Mouse (Mus musculus): ENCODE results near the gene Igfn1. TPM values are rescaled to one million over a fixed set of nuclear protein-coding genes. Genes with fewer than 3 reads are reported as not detected.

The Igfn1 gene
- polyA plus RNA-seq (2012; rRNA removed), result 0.41 TPM in 1 of 2 replicates, not detected in the other

- H3K4me3 ChIP-seq (ENCODE audit: extremely low read depth, insufficient read depth, insufficient read length), result no peak within 1 kb of the TSS
- H3K36me3 ChIP-seq (ENCODE audit: control insufficient read depth, insufficient read depth, low read length), result no peaks in the 10 kb centered on the region
- 82% methylated on average over 3 of the region's 3 CpGs for WGBS
- no peak within 1 kb of the TSS for H3K27ac ChIP-seq (ENCODE audit: insufficient read depth, low read length)
- DNase-seq (ENCODE audit: low read depth in 1 of 2, low spot score in 2 of 2), result no peak
- H3K4me1 ChIP-seq (ENCODE audit: control insufficient read depth, insufficient read depth, insufficient read length), result peaks cover 2% of the 10 kb centered on the region; the same call in 1 of the 2 replicates
- TF ChIP-seq POLR2A (IDR thresholded peaks at IDR 0.05; ENCODE audit: low read depth, low read length), result no peak
- TF ChIP-seq CTCF (IDR thresholded peaks at IDR 0.05; ENCODE audit: extremely low read depth, insufficient read depth, insufficient read length, insufficient replicate concordance), result no peak
- H3K27me3 ChIP-seq (ENCODE audit: control insufficient read depth, insufficient read depth, low read length), result peaks cover 7% of the 10 kb centered on the region
Observed at GRCm38 (mm10) chr1:136006292-136006748, at the start of gene Igfn1. Gene Igfn1 (minus strand): TSS chr1:136006342.

GRCm38 (mm10) chr1:136055771-136056170 is 49.6 kb upstream of the Igfn1 start:
- no peaks in the 10 kb centered on the region for H3K36me3 ChIP-seq (ENCODE audit: control insufficient read depth, insufficient read depth, low read length)
- no peak overlapping the region for H3K27ac ChIP-seq (ENCODE audit: insufficient read depth, low read length)
- peaks cover 4% of the 10 kb centered on the region for H3K27me3 ChIP-seq (ENCODE audit: control insufficient read depth, insufficient read depth, low read length)
- H3K4me3 ChIP-seq (ENCODE audit: extremely low read depth, insufficient read depth, insufficient read length), result no peak overlapping the region
- no peak for TF ChIP-seq CTCF (IDR thresholded peaks at IDR 0.05; ENCODE audit: extremely low read depth, insufficient read depth, insufficient read length, insufficient replicate concordance)
- TF ChIP-seq POLR2A (IDR thresholded peaks at IDR 0.05; ENCODE audit: low read depth, low read length), result no peak
- DNase-seq (ENCODE audit: low read depth in 1 of 2, low spot score in 2 of 2), result no peak
- WGBS, result 74% methylated on average over 3 of the region's 3 CpGs
- no peaks in the 10 kb centered on the region; the same call in 1 of the 2 replicates for H3K4me1 ChIP-seq (ENCODE audit: control insufficient read depth, insufficient read depth, insufficient read length)

GRCm38 (mm10) chr1:136052547-136052946 is 46.4 kb upstream of the Igfn1 start, which contains the start of gene Cacna1s:
Gene Cacna1s (plus strand): TSS chr1:136052750.
- WGBS, result 69% methylated on average over 11 of the region's 11 CpGs
- TF ChIP-seq CTCF (IDR thresholded peaks at IDR 0.05; ENCODE audit: extremely low read depth, insufficient read depth, insufficient read length, insufficient replicate concordance) (no peak), POLR2A (IDR thresholded peaks at IDR 0.05; ENCODE audit: low read depth, low read length) (no peak)
- peaks cover 4% of the 10 kb centered on the region for H3K27me3 ChIP-seq (ENCODE audit: control insufficient read depth, insufficient read depth, low read length)
- no peak within 1 kb of the TSS for H3K4me3 ChIP-seq (ENCODE audit: extremely low read depth, insufficient read depth, insufficient read length)
- H3K36me3 ChIP-seq (ENCODE audit: control insufficient read depth, insufficient read depth, low read length), result no peaks in the 10 kb centered on the region
- DNase-seq (ENCODE audit: low read depth in 1 of 2, low spot score in 2 of 2), result no peak
- H3K27ac ChIP-seq (ENCODE audit: insufficient read depth, low read length), result no peak within 1 kb of the TSS
- no peaks in the 10 kb centered on the region; the same call in 1 of the 2 replicates for H3K4me1 ChIP-seq (ENCODE audit: control insufficient read depth, insufficient read depth, insufficient read length)

GRCm38 (mm10) chr1:136051465-136051864 is 45.3 kb upstream of the Igfn1 start:
- no peaks in the 10 kb centered on the region; the same call in 1 of the 2 replicates for H3K4me1 ChIP-seq (ENCODE audit: control insufficient read depth, insufficient read depth, insufficient read length)
- no peak overlapping the region for H3K4me3 ChIP-seq (ENCODE audit: extremely low read depth, insufficient read depth, insufficient read length)
- DNase-seq (ENCODE audit: low read depth in 1 of 2, low spot score in 2 of 2), result peak in 1 of 2 experiments; percentile 13
- 1% methylated on average over 6 of the region's 6 CpGs for WGBS
- no peak overlapping the region for H3K27ac ChIP-seq (ENCODE audit: insufficient read depth, low read length)
- H3K27me3 ChIP-seq (ENCODE audit: control insufficient read depth, insufficient read depth, low read length), result peaks cover 4% of the 10 kb centered on the region
- H3K36me3 ChIP-seq (ENCODE audit: control insufficient read depth, insufficient read depth, low read length), result no peaks in the 10 kb centered on the region
- TF ChIP-seq POLR2A (IDR thresholded peaks at IDR 0.05; ENCODE audit: low read depth, low read length) (no peak), CTCF (IDR thresholded peaks at IDR 0.05; ENCODE audit: extremely low read depth, insufficient read depth, insufficient read length, insufficient replicate concordance) (no peak)

GRCm38 (mm10) chr1:136051013-136051315 is 44.8 kb upstream of the Igfn1 start:
- H3K36me3 ChIP-seq (ENCODE audit: control insufficient read depth, insufficient read depth, low read length), result no peaks in the 10 kb centered on the region
- WGBS, result 3% methylated on average over 32 of the region's 36 CpGs
- no peaks in the 10 kb centered on the region; the same call in 1 of the 2 replicates for H3K4me1 ChIP-seq (ENCODE audit: control insufficient read depth, insufficient read depth, insufficient read length)
- H3K4me3 ChIP-seq (ENCODE audit: extremely low read depth, insufficient read depth, insufficient read length), result peak overlapping the region; percentile 4; the same call in 1 of the 2 replicates
- no peak for DNase-seq (ENCODE audit: low read depth in 1 of 2, low spot score in 2 of 2)
- TF ChIP-seq CTCF (IDR thresholded peaks at IDR 0.05; ENCODE audit: extremely low read depth, insufficient read depth, insufficient read length, insufficient replicate concordance), result no peak
- TF ChIP-seq POLR2A (IDR thresholded peaks at IDR 0.05; ENCODE audit: low read depth, low read length), result no peak
- no peak overlapping the region for H3K27ac ChIP-seq (ENCODE audit: insufficient read depth, low read length)
- H3K27me3 ChIP-seq (ENCODE audit: control insufficient read depth, insufficient read depth, low read length), result peaks cover 4% of the 10 kb centered on the region

GRCm38 (mm10) chr1:136050312-136051012 is 44.3 kb upstream of the Igfn1 start, which contains the start of gene Ascl5:
Gene Ascl5 (plus strand): TSS chr1:136050804.
- Histone ChIP-seq H3K27ac (ENCODE audit: insufficient read depth, low read length) (no peak within 1 kb of the TSS), H3K27me3 (ENCODE audit: control insufficient read depth, insufficient read depth, low read length) (peaks cover 4% of the 10 kb centered on the region), H3K4me3 (ENCODE audit: extremely low read depth, insufficient read depth, insufficient read length) (peak within 1 kb of the TSS; percentile 4; the same call in 1 of the 2 replicates), H3K4me1 (ENCODE audit: control insufficient read depth, insufficient read depth, insufficient read length) (no peaks in the 10 kb centered on the region; the same call in 1 of the 2 replicates), H3K36me3 (ENCODE audit: control insufficient read depth, insufficient read depth, low read length) (no peaks in the 10 kb centered on the region)
- 29% methylated on average over 29 of the region's 29 CpGs for WGBS
- no peak for DNase-seq (ENCODE audit: low read depth in 1 of 2, low spot score in 2 of 2)
- TF ChIP-seq POLR2A (IDR thresholded peaks at IDR 0.05; ENCODE audit: low read depth, low read length) (no peak), CTCF (IDR thresholded peaks at IDR 0.05; ENCODE audit: extremely low read depth, insufficient read depth, insufficient read length, insufficient replicate concordance) (no peak)

GRCm38 (mm10) chr1:136047894-136048293 is 41.8 kb upstream of the Igfn1 start:
- Histone ChIP-seq H3K4me1 (ENCODE audit: control insufficient read depth, insufficient read depth, insufficient read length) (no peaks in the 10 kb centered on the region; the same call in 1 of the 2 replicates), H3K4me3 (ENCODE audit: extremely low read depth, insufficient read depth, insufficient read length) (no peak overlapping the region), H3K36me3 (ENCODE audit: control insufficient read depth, insufficient read depth, low read length) (no peaks in the 10 kb centered on the region), H3K27me3 (ENCODE audit: control insufficient read depth, insufficient read depth, low read length) (peaks cover 4% of the 10 kb centered on the region), H3K27ac (ENCODE audit: insufficient read depth, low read length) (no peak overlapping the region)
- WGBS, result 66% methylated on average over 9 of the region's 9 CpGs
- TF ChIP-seq CTCF (IDR thresholded peaks at IDR 0.05; ENCODE audit: extremely low read depth, insufficient read depth, insufficient read length, insufficient replicate concordance) (no peak), POLR2A (IDR thresholded peaks at IDR 0.05; ENCODE audit: low read depth, low read length) (no peak)
- DNase-seq (ENCODE audit: low read depth in 1 of 2, low spot score in 2 of 2), result no peak
